Mouse (Mus musculus): ENCODE data around the gene Slc13a4. TPM values are rescaled to one million over a fixed set of nuclear protein-coding genes. Genes with fewer than 3 reads are reported as not detected.

Gene Slc13a4
- total RNA-seq (2021) = under 1 TPM; 0.14 to 0.19 TPM

DNA sequence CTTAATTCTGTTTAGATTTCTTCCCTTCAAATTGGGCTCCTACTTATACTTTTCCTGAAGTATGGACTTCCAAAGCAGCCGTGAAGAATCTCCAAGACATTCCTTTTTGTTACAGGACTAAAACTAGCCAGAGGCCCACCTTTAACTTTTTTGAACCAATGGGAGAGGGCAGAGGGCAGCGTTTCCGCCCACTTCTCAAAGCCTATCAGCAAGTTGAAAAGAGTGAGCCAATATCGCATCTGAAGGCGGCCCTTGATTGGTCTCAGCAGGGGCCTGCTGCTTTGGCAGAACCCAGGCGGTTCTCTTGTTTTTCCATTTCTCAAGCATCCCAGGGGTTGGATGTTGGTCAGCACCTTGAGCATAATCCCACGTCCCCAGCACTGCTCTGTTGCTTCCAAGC lies at the start of gene Slc13a4:
Gene Slc13a4, minus strand, starts transcription at position 95 of the 400 bp plus-strand sequence.
- no peak for DNase-seq

GRCm38 (mm10) chr6:35355320-35355719 lies 47.4 kb upstream of the Slc13a4 start:
- no peak for DNase-seq

GRCm38 (mm10) chr6:35354622-35354998 lies 46.7 kb upstream of the Slc13a4 start:
- no peak for DNase-seq

- no peak for DNase-seq
Observed at GRCm38 (mm10) chr6:35353846-35354621, 46.1 kb upstream of the Slc13a4 start.

- no peak for DNase-seq
Observed at GRCm38 (mm10) chr6:35353416-35353815, 45.5 kb upstream of the Slc13a4 start.

- no peak for DNase-seq
Observed at GRCm38 (mm10) chr6:35352867-35353266, 44.9 kb upstream of the Slc13a4 start.

DNA sequence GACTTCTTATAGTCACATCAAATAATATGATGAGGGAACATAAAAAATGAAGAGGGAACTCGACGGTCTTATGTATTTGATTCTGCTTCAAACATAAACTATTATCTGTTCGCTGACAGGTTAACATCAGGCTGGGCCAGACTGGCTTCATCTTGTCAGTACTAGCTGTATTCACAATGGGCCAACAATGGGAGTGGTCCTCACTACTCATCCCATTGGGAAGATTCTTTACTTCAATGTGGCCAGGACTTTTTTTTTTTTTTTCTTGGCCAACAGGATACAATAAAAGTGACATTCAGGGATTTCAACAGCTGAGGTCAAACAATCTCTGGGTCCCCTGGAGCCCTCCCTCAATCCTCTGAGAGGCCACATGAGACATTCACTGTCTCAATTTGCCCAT lies 43.9 kb upstream of the Slc13a4 start:
- no peak for DNase-seq

DNA sequence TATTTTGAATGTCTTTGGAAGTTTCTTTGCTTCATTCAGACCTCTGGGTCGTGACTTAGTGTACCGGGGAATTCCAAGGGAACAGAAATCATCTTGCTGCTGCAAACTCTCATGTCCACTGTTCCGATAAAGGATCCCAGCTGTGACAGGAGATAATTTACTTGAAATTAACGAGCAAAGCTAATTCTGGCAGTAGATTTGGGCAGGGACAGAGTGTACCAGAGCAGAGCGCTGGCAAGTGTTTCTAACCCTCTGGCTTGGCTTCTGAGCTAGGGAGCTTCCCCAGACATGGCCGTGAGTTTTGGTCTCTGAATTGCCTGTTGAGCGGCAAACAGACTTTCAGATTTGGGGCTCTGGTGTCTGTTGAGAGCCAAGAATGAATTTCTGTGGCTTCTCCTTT lies 41.9 kb upstream of the Slc13a4 start:
- no peak for DNase-seq

DNA sequence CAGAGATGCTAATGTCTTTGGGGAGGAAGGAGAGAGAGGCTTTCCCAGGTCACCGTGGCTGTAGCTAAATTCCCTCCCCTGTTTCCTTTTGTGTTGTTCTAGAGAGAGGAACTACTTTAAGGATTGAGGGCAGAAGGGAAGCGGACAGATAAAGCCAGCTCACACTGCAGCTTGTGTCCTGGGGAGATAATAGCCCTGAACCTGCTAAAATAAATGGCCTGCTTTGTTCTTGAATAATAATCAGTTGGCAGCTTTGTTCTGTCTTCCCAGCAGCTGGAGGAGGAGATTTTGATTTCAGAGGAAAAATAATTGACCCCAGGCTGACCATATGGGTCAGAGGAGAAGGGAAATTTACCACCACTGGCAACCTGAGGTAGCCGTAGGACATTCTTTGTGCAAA lies 30.7 kb upstream of the Slc13a4 start:
- no peak for DNase-seq

GRCm38 (mm10) chr6:35337836-35338235 lies 29.9 kb upstream of the Slc13a4 start:
- DNase-seq = no peak

GRCm38 (mm10) chr6:35335452-35335851 lies 27.5 kb upstream of the Slc13a4 start:
- DNase-seq = no peak

DNA sequence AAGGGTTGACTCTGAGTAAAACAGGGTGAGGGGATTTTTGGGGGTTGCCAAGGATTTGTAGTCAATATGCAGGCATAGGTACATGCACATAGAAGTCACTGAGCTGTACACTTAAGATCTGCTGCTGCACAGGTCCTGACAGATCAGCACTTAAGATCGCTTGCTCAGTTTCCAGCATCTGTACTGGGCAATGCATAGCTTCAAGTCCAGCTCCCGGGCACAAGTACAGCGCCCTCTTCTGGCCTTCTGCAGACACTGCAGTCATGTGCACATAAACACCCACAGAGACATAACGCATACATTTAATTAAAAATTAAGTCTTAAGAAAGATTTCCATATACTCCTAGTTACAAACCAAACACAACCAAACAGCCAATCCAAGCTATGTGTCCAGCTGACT lies 26.3 kb upstream of the Slc13a4 start:
- DNase-seq = no peak

- DNase-seq = no peak
Observed at GRCm38 (mm10) chr6:35333632-35334031, 25.7 kb upstream of the Slc13a4 start.

- no peak for DNase-seq
Observed at GRCm38 (mm10) chr6:35330834-35331233, 22.9 kb upstream of the Slc13a4 start.

GRCm38 (mm10) chr6:35329956-35330355 lies 22.0 kb upstream of the Slc13a4 start:
- no peak for DNase-seq

GRCm38 (mm10) chr6:35326111-35326515 lies 18.2 kb upstream of the Slc13a4 start, which contains the start of gene Fam180a:
Fam180a (minus strand) TSS chr6:35326141.
- peak; percentile 75 for DNase-seq

DNA sequence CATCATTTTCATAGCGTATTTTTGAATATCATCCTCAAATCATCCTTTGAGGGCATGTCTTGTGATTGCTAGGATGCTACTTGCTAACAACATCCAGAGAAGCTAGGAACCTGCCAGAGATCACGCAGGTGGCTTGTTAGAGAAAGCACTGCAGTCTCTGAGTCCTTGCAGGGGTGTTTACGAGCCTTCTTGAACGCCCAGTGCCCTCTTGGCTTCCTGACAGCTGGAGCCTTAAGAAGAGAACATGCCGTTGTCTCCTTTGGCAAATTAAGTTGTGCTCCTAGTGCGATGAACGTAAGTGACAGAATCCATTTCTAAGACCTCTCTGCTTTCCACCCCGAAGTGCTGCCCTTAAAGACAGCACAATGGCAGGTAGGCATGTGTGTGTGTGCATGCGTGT lies 16.4 kb upstream of the Slc13a4 start:
- DNase-seq = no peak

- no peak for DNase-seq
Observed at GRCm38 (mm10) chr6:35323046-35323445, 15.1 kb upstream of the Slc13a4 start.

GRCm38 (mm10) chr6:35321105-35321504 lies 13.2 kb upstream of the Slc13a4 start:
- no peak for DNase-seq

GRCm38 (mm10) chr6:35319850-35320249 lies 11.9 kb upstream of the Slc13a4 start:
- no peak for DNase-seq

GRCm38 (mm10) chr6:35313520-35313919 lies 5.6 kb upstream of the Slc13a4 start:
- DNase-seq = no peak

DNA sequence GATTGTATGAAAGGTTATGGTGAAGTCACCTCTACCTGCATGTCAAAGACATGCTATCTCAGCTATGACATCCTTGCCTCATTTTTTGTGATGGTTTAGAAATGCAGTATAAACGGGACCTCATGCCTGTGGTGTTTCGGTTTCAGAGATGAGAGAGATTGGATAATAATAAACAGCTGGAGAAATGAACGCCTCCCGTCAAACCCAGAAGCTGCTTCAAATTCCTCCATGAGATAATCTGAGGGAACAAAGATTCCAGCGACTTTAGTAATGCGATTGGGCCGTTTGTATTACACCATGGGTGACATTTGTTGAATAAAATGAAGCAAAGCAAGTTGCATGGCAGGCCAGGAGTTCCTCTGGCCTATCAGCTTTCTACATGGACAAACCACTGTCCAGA lies 1.5 kb upstream of the Slc13a4 start:
- DNase-seq = no peak

DNA sequence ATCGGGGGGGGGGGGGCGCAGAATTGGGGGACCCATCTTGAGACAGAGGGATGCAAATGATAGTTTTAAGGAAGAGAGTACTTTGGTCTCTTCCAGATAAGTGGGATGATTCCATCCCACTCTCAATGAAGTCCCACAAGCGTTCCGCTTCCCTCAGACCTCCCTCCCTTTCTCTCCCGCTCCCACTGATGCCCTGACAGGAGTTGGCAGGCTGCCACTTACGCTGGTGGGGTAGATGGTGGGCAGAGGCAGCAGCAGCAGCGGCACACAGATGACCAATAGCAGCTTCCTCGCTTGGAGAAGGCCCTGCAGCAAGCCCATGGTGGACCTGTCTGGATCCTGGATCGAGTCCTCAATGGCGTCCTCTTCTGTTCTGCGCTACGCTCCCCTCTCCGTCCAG lies 795 bp downstream of the Slc13a4 start:
- DNase-seq = no peak

GRCm38 (mm10) chr6:35303355-35303900 lies 4.5 kb downstream of the Slc13a4 start:
- no peak for DNase-seq

Data from heart, postnatal 4 days (tissue).